Mouse (Mus musculus) lung, adult 2 months (tissue): ENCODE results near the gene BC048679.

Source experiments
- CTCF ChIP-seq: fragments of 200-500 bp; IDR thresholded peaks from 2 replicates; pipeline ENCODE4 v1.5.1; 2011; ENCODE audit warnings: mild to moderate bottlenecking, low read length, control low read depth; ENCODE audit not compliant: insufficient read depth
- POLR2A ChIP-seq: fragments of 200-500 bp; IDR thresholded peaks from 2 replicates; pipeline ENCODE4 v1.6.1; 2011; ENCODE audit warnings: low read depth, mild to moderate bottlenecking, control low read depth, low read length, borderline replicate concordance; ENCODE audit errors: extremely low read depth

- TF ChIP-seq CTCF (no peak), POLR2A (no peak)
Measured at GRCm38 (mm10) chr7:81476833-81477232, 21.2 kb downstream of the BC048679 start.
